Mouse (Mus musculus) left cerebral cortex, adult 11 months (tissue): Measurements from ENCODE around the gene Lgi4.

Experiments used
- DNase-seq: peaks from one replicate; pipeline ENCODE4 v3.0.0; 2022; ENCODE audit warnings: low spot score

Gene Lgi4

DNA sequence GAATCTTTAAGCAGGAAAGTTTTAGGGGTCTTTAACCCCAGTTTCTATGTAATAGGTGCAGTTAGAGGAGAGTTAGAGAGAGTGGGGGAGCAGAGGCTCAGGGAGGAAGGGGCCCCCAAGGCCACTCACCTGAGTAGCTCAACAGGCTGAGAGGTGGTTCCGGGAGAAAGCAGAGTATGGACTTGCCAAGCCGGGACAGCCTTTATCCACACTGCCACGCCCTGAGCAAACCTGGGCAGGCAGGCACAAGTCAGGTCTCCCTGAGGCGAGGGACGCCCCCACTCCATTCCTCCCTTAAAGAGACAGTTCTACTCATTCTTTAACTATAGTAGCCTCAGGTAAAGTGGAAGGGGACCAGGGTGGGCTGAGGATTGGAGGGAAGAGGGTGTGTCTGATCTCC lies 17.4 kb downstream of the Lgi4 start, which contains the start of gene Fxyd3:
TSS of gene Fxyd3 (minus strand) at position 213 of the 400 bp plus-strand sequence.
- DNase-seq, result no peak

DNA sequence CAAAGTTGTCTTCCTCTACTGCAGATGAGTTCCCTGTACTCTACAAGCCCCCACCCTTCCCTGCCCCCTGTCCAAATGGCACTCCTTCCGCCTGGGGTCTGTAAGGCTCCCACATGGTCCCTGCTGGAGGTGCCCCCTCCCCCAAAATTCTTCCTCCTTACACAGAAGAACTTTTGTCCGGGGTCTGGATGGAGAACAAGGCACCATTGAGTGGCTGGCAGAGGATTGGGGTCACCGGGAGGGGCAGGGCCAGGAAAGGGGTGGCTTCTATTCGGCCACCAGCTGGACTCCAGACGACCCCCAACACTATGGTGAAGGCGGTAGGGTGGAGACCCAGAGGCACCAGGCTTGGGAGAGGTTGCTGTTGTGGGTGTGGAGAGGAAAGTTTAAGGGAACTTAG lies 18.3 kb downstream of the Lgi4 start:
- no peak for DNase-seq

DNA sequence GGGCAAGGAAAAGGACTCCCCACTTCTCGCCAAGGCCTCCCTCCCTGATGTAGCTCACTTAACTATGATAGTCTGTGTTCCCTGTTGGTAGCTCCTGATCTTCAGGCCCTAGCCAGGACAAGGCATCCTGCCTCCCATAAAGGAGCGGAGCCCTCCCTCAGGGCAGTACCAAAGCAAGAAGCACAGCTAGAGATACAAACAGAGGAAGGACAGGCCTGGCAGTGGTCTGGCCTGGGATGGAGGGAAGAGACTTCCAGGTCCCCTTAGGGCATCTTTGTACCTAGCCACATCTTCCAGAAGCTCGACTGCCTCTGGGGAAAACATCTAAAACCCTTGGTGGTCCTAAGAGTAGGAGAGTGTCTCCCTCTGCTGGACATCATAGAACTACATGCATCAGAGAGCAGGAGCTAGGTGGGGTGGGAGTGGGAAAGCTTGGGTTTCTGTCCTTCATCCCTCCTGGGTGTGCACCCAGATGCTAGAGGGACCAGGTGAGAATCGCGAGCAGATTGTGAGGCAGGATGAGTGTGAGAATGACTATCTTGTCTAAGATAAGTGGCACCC lies 18.8 kb downstream of the Lgi4 start:
- DNase-seq, result peak; percentile 62

DNA sequence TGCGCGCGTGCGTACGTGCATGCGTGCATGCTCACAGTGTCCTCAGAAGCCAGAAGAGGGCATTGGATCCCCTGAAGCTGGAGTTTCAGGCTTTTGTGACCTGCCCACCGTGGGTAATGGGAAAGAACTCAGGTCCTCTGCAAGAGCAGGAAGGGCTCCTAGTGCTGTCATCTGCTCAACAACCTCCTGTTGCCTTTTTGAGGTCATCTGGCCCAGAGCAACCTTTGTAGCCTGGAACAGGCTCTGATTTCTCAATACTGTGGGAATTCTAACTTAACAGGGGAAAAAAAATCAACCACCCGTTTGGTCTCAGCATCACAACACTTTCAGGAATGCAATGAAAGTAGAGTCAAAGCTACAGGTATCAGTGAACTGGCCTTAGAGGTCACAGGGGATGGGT lies 20.5 kb downstream of the Lgi4 start:
- no peak for DNase-seq

DNA sequence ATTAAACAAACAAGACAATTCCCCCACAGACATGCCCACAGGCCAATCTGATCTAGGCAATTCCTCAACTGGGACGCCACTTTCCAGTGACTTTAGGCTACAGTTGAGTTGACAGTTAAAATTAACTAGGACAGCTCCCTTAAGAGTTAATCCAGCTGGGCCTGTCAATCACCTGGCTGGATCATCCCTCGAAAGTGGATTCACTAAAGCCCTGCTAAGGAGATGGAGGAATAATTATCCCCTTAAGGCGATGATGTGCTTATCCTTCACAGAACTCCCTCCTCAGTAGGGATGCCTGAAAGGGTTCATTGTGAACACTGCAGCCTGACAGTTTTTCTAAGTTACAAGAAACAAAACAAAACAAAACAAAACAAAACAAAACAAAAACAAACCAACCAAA lies 21.5 kb downstream of the Lgi4 start:
- DNase-seq, result no peak

DNA sequence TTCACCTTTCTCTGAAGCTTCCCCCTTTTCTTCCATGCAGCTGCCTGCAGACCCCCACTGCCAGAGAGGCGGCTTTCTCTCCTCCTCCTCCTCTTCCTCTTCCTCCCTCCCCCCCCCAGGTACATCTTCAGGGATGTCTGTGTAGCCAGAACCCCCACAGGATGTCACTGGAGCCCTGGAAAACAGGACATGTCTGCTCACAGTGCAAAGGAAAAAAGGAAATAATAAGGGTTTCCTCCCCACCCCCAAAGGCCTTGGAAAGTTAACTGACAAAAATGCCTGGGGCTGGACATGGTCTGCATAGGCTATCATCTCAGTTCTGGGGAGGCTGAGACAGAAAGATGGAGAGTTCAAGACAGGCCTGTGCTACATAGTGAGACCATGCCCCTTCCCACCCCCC lies 22.0 kb downstream of the Lgi4 start:
- no peak for DNase-seq

DNA sequence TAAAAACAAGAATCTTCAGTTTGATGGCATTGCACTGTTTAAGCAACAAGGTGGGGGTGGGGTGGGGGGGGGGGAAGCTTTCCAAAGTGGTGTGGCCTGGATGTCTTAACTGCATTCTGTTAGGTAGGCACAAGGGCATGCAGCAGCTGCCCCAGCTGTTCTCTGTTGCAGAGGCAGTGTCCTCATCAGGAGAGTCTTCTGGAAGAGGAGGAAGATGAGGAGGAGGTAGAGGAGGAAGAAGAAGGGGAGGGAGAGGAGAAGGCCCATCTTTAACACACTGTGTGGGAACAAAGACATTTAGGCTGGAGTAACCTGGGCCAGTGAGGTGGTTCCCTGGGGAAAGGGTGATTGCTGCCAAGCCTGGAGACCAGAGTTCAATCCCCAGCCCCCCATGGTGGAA lies 23.0 kb downstream of the Lgi4 start:
- DNase-seq, result no peak

DNA sequence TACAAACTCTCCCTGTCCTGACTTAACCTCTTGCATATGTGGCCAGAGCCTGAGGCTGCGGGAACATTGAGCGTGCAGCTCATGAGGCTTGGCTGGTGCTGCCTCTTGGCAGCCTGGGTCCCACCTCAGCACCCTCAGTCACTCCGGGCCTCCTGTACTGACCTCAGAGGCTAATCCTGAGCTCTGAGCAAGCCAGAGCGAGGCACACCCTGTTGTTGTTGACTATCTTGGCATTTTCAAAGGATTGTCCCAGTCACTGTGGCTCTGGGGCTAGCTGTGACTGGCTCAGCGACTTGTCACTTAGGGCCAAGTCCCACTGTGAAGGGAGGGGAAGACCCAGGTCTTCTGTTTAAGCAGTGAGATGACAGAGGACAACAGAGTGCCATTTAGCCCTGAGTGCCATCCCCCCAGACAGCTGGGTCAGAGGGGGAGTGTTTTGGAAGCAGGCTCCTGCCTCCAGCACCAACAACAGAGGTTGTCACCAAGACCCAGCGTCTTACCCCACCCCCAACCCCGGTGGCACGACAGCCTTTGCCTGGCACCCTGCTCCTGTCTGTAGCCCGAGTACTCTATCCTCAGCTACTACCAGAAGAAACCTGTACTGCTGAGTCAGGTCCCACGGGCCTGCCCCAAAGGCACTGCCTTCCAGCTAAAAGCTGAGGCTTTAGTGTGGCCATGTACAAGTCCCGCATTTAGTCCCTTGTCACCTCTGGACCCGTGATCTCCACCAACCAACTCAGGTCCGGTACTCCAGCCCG lies 23.9 kb downstream of the Lgi4 start:
- no peak for DNase-seq

DNA sequence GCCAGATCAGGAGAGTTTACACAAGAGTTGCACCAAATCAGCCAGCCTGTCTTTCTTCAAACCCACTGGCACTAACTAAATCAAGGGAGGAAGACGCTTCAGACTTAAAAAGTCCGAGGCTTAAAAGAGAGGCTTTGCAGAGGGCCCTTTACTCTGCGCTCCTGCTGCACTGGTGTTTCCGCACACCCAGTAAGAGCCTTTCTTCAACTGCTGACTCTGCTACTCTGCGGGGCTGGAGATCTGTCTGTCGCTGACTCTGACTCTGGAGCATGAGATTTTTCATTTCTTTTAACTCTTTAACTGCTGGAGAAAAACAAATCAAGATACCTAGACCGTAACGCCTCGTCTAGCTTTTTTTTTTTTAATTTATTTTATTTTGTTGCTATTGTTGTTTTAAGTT lies 25.0 kb downstream of the Lgi4 start:
- DNase-seq, result no peak

DNA sequence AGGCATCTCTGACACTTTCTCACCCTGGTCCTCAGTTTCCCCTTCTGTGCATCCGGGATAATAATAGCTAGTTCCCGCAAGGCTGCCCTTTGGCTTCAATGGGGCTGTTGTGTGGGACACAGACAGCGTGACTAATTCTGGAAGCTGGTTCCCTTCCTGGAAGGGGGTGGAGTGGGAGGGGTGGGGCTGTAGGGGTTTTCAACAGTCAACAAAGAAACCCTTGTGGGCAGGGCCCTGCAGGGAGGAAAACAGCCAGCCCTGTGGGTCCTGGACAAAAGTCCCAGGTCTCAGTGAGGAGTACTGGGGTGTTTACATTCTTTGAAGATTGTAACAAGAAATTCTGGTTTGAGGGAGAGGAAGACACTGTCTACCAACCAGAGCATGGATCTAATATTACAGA lies 26.0 kb downstream of the Lgi4 start:
- DNase-seq, result no peak

DNA sequence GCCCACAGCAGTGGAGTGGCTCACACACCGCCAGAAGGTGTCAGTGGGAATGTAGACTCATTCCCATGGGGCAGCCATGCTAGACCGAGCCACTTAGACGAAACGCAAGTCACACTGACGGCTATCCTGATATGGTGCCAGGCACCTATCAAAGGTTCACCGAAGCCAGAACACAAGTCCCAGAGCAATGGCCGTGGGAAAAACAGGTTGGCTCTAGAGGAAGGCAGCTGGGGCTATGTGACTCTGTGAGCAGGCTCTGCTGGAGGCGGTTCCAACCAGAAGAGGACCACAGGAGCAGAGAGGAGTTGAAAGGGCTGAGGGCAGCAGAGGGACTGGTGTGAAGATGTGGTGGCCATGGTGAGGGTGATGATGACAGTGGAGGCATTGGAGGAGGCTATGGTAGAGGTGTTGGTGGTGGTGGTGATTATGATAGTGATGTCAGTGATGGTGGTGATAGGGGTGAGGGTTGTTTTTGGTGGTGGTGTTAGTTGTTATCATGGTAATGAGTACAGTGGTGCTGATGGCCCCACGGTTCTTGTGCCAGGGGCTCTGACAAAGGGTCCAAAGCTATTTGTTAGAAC lies 27.1 kb downstream of the Lgi4 start:
- no peak for DNase-seq

DNA sequence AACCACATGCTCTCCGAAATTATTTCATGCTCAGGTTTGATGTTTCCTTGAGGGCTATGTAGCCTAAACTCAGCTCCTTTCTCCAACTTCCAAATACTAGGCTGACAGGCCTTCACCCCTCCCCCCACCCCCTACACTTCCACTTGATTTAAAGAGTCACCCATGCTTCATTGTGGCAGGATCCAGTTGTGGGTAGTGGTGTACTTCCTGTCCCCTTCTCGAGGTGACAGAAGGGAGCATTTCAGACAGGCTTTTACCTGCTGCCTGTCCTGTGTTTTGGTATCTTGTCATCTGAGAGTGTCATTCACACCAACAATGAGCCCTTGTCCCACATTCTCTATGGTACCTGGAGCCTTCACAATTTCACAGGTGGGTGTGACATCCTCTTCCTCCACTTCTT lies 28.1 kb downstream of the Lgi4 start:
- DNase-seq, result no peak

DNA sequence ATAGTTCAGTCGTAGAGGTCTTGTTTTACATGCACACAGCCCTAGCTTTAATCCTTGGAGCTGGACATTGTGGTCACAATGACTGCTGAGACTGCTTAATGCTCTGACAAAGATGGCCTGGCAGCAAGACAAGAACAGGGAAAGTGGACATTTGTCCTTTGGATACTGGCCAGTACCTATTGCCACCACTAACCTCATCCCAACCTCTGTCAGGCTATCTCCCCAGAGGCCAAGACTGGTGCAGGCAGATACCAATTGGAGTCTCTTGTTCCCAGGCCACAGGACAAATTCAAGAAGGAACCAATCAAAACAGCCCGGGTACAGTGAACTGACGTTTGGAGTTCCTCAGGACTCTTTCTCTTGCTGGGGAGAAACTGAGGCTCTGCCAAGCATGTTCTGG lies 29.1 kb downstream of the Lgi4 start:
- DNase-seq, result no peak

DNA sequence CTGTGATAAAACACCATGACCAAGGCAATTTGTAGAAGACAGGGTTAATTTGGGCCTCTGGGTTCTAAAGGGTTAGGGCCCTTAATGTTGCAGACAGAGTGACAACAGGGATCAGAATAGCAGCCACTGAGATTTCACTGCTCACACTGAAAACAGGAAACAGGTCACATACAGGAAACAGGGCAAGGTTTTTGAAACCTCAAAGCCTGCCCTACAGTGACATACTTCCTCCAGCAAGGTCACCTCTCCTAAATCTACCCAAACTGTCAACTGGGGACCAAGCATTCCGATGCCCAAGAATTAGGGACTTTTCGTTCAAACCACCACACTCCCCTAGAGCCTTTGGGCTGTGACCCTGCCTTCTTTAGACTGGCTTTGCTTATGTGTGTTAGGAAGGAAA lies 30.6 kb downstream of the Lgi4 start:
- no peak for DNase-seq

DNA sequence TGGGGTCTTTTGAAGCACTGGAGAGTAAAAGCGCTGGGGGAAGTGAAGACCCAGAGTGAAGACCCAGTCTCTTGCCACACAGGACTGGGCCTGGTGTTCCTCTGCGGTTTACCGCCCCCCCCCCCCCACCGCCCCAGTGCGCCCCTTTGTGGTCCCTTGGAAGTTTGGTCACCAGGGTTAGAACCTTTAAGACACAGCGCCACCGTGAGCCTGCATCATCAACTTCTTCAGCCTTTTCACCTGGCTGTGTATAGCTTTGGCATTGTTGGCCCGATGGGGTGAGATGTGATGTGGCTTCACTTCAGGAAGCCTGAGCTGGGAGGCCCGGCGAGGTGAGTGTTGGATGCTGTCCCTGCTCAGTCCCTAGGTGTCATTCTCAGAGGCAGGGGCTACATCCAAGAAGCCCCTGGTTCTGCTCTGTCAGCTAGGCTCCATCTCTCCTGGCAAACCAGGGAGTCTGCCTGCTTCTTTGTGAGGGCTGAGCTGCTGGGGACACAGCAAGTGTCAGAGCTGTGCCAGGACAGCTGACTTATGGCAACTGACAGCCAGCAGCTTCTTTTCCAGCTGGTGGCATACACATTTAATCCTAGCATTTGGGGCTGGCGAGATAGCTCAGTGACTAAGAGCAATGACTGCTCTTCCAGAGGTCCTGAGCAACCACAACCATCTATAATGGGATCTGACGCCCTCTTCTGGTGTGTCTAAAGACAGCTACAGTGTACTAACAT lies 35.8 kb downstream of the Lgi4 start:
- DNase-seq, result no peak

DNA sequence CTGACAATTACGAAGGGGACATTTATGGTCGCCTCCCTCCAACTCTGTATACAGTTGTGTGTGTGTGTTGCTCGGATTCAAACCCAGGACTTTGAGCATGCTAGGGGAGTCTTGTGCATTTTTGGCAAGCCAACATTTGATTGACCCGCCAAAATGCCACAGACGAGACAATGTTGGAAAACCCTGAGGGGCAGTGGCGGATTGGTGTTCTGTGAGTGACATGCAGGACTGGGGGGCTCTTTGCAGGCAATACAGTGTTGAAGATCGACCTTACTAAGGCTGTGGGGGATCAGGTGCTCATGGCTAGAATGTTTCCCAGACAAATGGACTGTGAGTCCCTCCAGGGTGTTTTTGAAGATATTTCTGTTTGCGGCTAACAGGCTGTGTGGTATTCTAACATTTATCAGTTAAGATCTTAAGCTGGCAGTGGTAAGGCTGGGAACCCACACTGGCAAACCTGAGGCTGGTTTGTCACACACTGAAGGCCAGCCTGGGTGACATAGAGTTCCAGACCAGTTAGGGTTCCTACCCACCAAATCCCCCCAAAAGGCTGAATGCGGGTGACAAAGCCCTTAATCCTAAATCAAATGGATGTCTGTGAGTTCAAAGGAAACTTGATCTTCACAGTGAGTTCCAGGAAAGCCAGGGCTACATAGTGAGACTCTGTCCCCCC lies 37.9 kb downstream of the Lgi4 start:
- no peak for DNase-seq

DNA sequence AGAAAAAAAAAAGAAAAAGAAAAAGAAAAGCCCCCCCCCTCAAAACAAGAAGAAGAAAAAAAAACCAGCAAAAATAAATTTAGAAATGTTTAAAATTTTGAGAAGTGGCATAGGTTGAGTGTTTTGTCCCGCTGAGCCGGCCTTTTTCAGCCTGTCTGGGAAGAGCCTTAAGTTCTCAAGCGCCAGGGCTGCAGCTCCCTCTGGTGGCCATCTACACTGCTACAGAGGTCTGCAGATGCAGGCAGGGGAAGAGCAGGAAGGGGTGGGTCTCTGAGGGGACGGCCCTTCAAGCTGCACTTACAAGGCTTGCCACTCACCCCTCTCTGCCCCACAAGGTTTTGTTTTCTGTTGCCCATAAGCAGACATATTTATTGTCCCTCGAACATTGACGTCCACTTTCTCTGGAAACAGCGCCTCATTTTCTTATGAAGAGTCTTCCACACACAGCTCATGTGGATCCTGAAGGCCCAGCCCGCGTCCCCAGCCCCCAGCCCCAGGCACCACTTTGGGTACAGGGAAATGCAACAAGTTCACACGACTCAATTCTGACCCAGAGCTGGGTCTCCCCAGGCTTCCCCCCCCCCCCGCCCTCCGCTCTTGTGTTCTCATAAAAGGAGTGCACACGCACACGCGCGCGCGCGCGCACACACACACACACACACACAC lies 38.6 kb downstream of the Lgi4 start:
- DNase-seq, result peak; percentile 77

DNA sequence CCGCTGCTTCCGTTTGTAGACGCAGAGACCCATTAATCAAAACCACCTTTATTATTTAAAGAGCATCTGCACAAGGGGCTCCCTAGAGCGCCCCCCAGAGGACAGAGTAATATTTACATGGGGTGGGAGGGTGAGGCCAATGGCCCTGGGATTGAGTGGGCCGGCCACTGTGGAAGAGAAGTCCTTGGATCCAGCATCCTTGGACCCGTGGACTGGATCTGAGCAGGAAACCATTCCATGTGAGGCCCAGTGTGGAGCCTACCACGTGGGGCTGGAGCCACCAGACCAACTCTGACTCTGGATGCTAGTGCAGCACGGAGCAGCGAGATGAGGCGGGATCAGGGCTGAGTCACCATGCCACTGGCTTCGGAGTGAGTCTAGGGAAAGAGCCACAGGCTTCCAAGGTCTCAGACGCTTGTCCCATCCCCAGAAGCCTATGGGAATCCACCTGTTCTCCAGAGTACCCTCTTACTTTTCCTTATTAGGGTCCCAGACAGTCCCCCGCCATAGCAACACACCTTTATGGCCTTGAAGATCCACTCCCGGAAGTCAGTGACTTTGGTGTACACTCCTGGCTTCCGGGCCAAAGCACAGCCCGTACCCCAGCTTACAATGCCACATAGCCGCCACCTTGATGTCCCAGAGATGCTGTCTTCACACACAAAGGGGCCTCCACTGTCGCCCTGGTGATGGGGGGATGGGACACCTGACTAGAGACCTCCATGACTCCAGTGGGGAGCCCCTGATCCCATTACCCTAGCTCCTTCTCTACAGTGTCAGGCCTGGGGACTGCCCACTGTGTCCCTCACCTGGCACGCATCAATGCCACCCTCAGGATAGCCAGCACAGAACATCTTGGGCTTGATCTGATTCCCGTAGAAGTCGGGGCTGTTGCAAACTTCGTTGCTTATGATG lies 39.8 kb downstream of the Lgi4 start:
- DNase-seq, result no peak

DNA sequence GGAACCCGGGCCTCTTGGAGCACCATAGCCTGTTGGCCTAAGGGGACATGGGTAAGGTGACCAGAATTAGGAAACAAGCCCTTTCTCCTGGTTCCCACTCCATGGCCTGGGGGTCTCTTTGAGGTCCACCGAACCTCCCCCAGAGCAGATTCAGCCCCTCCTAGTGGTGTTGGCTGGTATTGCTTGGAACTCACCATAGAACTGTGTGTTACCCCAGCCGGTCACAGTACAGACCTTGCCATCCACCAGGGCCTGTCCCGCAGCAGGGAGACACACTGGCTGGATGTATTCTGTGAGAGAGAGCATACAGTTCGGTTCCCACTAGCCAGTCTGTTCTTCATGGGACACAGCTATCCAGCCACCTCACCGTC lies 40.5 kb downstream of the Lgi4 start:
- no peak for DNase-seq

DNA sequence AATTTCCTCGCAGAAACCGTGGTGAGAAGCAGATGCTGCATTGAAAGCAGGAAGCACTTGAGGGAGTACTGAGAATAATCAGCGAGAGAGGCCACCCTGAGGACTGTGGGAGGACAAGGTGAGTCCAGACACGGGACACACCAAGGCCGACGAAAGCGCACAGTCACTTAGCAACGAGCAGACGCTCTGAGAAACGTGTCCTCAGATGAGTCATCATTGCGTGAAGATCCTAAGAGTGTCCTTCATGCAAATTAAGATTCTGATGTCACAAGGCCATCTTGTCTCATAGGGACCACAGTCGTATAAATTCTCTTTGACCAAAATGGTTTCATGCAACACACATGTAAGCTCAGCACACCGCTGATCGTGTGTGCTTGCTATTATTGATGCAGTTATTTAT lies 41.6 kb downstream of the Lgi4 start:
- DNase-seq, result no peak
